Mouse (Mus musculus): Measurements from ENCODE around the gene Arhgap9. TPM values are rescaled to one million over a fixed set of nuclear protein-coding genes. Genes with fewer than 3 reads are reported as not detected.

Gene Arhgap9
- total and polyA plus RNA-seq, 3 experiments = 32.4 to 44.7 (median 33.7) TPM

GRCm38 (mm10) chr10:127369834-127370820 is 48.4 kb downstream of the Arhgap9 start, which contains the start of gene Inhbc:
Gene Inhbc (minus strand): TSS chr10:127370431.
- no peaks in the 10 kb centered on the region for H3K27me3 ChIP-seq (replicated peaks)
- 0 out of 2 replicates have a peak within 1 kb of the TSS, but pooled peaks have one; percentile 15 for H3K4me2 ChIP-seq (ENCODE audit: insufficient read depth, low read depth, poor library complexity, severe bottlenecking)
- TF ChIP-seq USF2 (conservative IDR thresholded peaks at IDR 0.05; ENCODE audit: low read depth, low read length) (no peak), JUND (conservative IDR thresholded peaks at IDR 0.05; ENCODE audit: low read depth, low read length) (no peak), HCFC1 (IDR thresholded peaks at IDR 0.05; ENCODE audit: low read depth, low read length) (no peak), KAT2A (IDR thresholded peaks at IDR 0.05; ENCODE audit: insufficient replicate concordance, low read length) (no peak), UBTF (IDR thresholded peaks at IDR 0.05; ENCODE audit: low read depth, low read length) (no peak), EP300 (IDR thresholded peaks at IDR 0.05; ENCODE audit: low read length) (no peak), E2F4 (IDR thresholded peaks at IDR 0.05; ENCODE audit: insufficient replicate concordance, low read depth, low read length) (no peak), ETS1 (conservative IDR thresholded peaks at IDR 0.05; ENCODE audit: low read depth, low read length) (no peak), RCOR1 (conservative IDR thresholded peaks at IDR 0.05; ENCODE audit: low read depth, low read length) (no peak), MEF2A (IDR thresholded peaks at IDR 0.05; ENCODE audit: borderline replicate concordance, low read depth, low read length) (no peak), ZMIZ1 (IDR thresholded peaks at IDR 0.05; ENCODE audit: low read depth, low read length) (no peak), NRF1 (IDR thresholded peaks at IDR 0.05; ENCODE audit: low read depth, low read length) (no peak), SMC3 (IDR thresholded peaks at IDR 0.05; ENCODE audit: low read depth, low read length) (no peak), MAZ (IDR thresholded peaks at IDR 0.05; ENCODE audit: low read depth, low read length) (no peak), CHD2 (IDR thresholded peaks at IDR 0.05; ENCODE audit: low read length) (no peak)
- in situ Hi-C loops (cut with MboI; ENCODE audit: low pct_ligation_motif_present, low pct_unique_long_range_greater_than_20kb, low sequenced_read_pairs) = no loop called here
- peaks cover 0 to 9% of the 10 kb centered on the region in 2 experiments; a peak in 2 of 4 replicates for H3K4me1 ChIP-seq (ENCODE audit: control insufficient read depth in 1 of 2, insufficient read depth in 2 of 2)
- no peaks in the 10 kb centered on the region for H3K36me3 ChIP-seq (replicated peaks in 1 of 2; ENCODE audit: control insufficient read depth in 1 of 2, insufficient read depth in 1 of 2, low read length in 1 of 2)
- H3K4me3 ChIP-seq (replicated peaks in 1 of 3; ENCODE audit: low read depth in 2 of 3, low read length in 2 of 3, poor library complexity in 1 of 3) = no peak within 1 kb of the TSS
- H3K79me2 ChIP-seq (replicated peaks; ENCODE audit: control insufficient read depth, extremely low read depth, insufficient read depth, poor library complexity, severe bottlenecking) = no peaks in the 10 kb centered on the region
- H3K27ac ChIP-seq (ENCODE audit: insufficient read depth, low read depth) = no peak within 1 kb of the TSS
- dilution Hi-C loops (cut with MboI; ENCODE audit: extremely low pct_ligation_motif_present, extremely low pct_unique_long_range_greater_than_20kb, low sequenced_read_pairs) = no loop called here
- no peaks in the 10 kb centered on the region for H3K9me3 ChIP-seq (replicated peaks; ENCODE audit: low read length)
- no peak for DNase-seq (ENCODE audit: extremely low read depth)
- no peak within 1 kb of the TSS for H3K9ac ChIP-seq (ENCODE audit: insufficient read depth, low read depth)

- Histone ChIP-seq H3K4me2 (ENCODE audit: insufficient read depth, low read depth, poor library complexity, severe bottlenecking) (no peak overlapping the region), H3K9me3 (replicated peaks; ENCODE audit: low read length) (peaks cover 2% of the 10 kb centered on the region), H3K4me1 (ENCODE audit: control insufficient read depth in 1 of 2, insufficient read depth in 2 of 2) (peaks cover 0 to 3% of the 10 kb centered on the region in 2 experiments; a peak in 1 of 4 replicates), H3K79me2 (replicated peaks; ENCODE audit: control insufficient read depth, extremely low read depth, insufficient read depth, poor library complexity, severe bottlenecking) (no peaks in the 10 kb centered on the region), H3K27me3 (replicated peaks) (no peaks in the 10 kb centered on the region), H3K4me3 (replicated peaks in 1 of 3; ENCODE audit: low read depth in 2 of 3, low read length in 2 of 3, poor library complexity in 1 of 3) (no peak overlapping the region), H3K9ac (ENCODE audit: insufficient read depth, low read depth) (no peak overlapping the region), H3K27ac (ENCODE audit: insufficient read depth, low read depth) (no peak overlapping the region), H3K36me3 (replicated peaks in 1 of 2; ENCODE audit: control insufficient read depth in 1 of 2, insufficient read depth in 1 of 2, low read length in 1 of 2) (no peaks in the 10 kb centered on the region)
- in situ Hi-C loops (cut with MboI; ENCODE audit: low pct_ligation_motif_present, low pct_unique_long_range_greater_than_20kb, low sequenced_read_pairs) = no loop called here
- DNase-seq (ENCODE audit: extremely low read depth) = no peak
- TF ChIP-seq NELFE (IDR thresholded peaks at IDR 0.05; ENCODE audit: low read depth, low read length) = no peak
- peak; percentile 50; the same call in 1 of the 2 replicates for TF ChIP-seq ZNF384 (IDR thresholded peaks at IDR 0.05; ENCODE audit: low read depth, low read length)
- no peak for TF ChIP-seq PAX5 (IDR thresholded peaks at IDR 0.05; ENCODE audit: low read length)
- no peak for TF ChIP-seq ETS1 (conservative IDR thresholded peaks at IDR 0.05; ENCODE audit: low read depth, low read length)
- no peak for TF ChIP-seq E2F4 (IDR thresholded peaks at IDR 0.05; ENCODE audit: insufficient replicate concordance, low read depth, low read length)
- no peak for TF ChIP-seq MXI1 (IDR thresholded peaks at IDR 0.05; ENCODE audit: low read depth, low read length)
- dilution Hi-C loops (cut with MboI; ENCODE audit: extremely low pct_ligation_motif_present, extremely low pct_unique_long_range_greater_than_20kb, low sequenced_read_pairs) = no loop called here
These were observed 49.3 kb downstream of the Arhgap9 start for GRCm38 (mm10) chr10:127371023-127371422.

All from CH12.LX (cell line).